Mouse (Mus musculus) heart, embryonic 15.5 days (tissue): ENCODE results near the gene Erich2. TPM values are rescaled to one million over a fixed set of nuclear protein-coding genes. Genes with fewer than 3 reads are reported as not detected.

Experiments
- ATAC-seq: fragments of 200-750 bp; cut with Nextera tagmentation; replicated peaks from 2 replicates; pipeline ENCODE4 v1.8.0; 2017; ENCODE audit warnings: low read depth, moderate TSS enrichment; ENCODE audit not compliant: insufficient number of reproducible peaks, insufficient read depth, low FRiP score
- H3K27ac ChIP-seq: fragments of 300-500 bp; sonication (generic); 2 replicates; pipeline ENCODE4 v1.5.1; 2015; ENCODE audit warnings: mild to moderate bottlenecking, inconsistent platforms
- H3K27me3 ChIP-seq: fragments of 300-500 bp; sonication (generic); 2 replicates; pipeline ENCODE4 v1.6.1; 2015; ENCODE audit warnings: inconsistent platforms
- H3K36me3 ChIP-seq: fragments of 300-500 bp; sonication (generic); 2 replicates; pipeline ENCODE4 v1.6.1; 2015; ENCODE audit warnings: mild to moderate bottlenecking, inconsistent platforms
- H3K4me1 ChIP-seq: fragments of 300-500 bp; sonication (generic); replicated peaks from 2 replicates; pipeline ENCODE4 v1.6.1; 2015; ENCODE audit warnings: inconsistent platforms
- H3K4me2 ChIP-seq: fragments of 300-500 bp; sonication (generic); 2 replicates; pipeline ENCODE4 v1.6.1; 2015; ENCODE audit warnings: inconsistent platforms, mild to moderate bottlenecking, moderate library complexity
- H3K4me3 ChIP-seq: fragments of 300-500 bp; sonication (generic); 2 replicates; pipeline ENCODE4 v1.5.1; 2015; ENCODE audit warnings: mild to moderate bottlenecking, inconsistent platforms
- H3K9ac ChIP-seq: fragments of 300-500 bp; sonication (generic); 2 replicates; pipeline ENCODE4 v1.6.1; 2015; ENCODE audit warnings: mild to moderate bottlenecking, inconsistent platforms
- H3K9me3 ChIP-seq: fragments of 300-500 bp; sonication (generic); replicated peaks from 2 replicates; pipeline ENCODE4 v1.6.1; 2016; ENCODE audit warnings: inconsistent platforms
- WGBS: fragments of 180-500 bp; shearing (Covaris S2); methylation state at CpG from one replicate; pipeline ENCODE4 v1.1.7; 2015; ENCODE audit warnings: mixed read lengths; 5-methylcytosine and 5-hydroxymethylcytosine counted together
- polyA plus RNA-seq: library from polyadenylated mRNA; unstranded; fragments of >200 nt; fragmentation: Nextera tagmentation; extraction: Ambion mirVana; gene quantifications from 2 replicates; pipeline ENCODE4 v1.2.1, GENCODE M21; 2015

The Erich2 gene
- polyA plus RNA-seq, 1 experiment from 2014 or later: 0.66 TPM

DNA sequence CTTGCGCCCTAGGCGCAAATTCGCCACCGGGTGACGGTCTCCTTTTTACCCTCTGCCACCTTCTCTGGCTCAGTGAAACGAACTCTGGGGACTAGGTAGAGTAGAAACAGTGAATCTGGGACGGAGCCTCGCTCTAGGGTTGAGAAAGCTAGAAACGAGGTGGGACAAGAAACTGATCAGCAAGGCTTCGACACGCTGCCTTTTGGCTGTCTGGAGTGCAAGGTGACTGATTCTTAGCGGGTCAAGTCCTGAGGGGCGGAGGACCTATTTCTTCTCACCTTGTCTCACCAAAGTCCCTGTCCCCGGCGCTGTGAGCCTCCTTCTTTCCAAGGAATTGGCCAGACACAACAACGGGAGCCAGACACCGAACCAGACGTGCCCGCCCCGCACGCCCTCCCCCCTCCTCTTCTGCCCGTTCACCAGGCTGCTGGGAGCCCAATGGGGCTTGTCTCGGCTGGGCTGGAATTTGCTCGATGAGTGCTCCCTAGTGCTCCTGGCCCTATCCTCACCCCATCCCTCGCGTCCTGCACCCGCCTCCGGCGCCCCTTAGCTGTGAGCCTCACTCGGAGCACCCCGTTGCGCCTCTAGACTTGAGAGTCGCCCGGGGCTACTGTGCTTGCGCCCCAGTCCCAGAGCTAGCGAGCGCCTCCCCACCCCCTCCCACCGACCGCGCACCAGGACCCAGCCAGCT is 54.5 kb downstream of the Erich2 start:
- peaks cover 95% of the 10 kb centered on the region for H3K27me3 ChIP-seq
- 1% methylated on average over 40 of the region's 40 CpGs for WGBS
- no peak overlapping the region for H3K27ac ChIP-seq
- H3K9ac ChIP-seq: no peak overlapping the region
- H3K9me3 ChIP-seq: no peaks in the 10 kb centered on the region
- H3K4me3 ChIP-seq: peak overlapping the region; percentile 34
- peaks cover 62% of the 10 kb centered on the region for H3K4me1 ChIP-seq
- no peak for ATAC-seq
- no peaks in the 10 kb centered on the region for H3K36me3 ChIP-seq
- peak overlapping the region; percentile 59 for H3K4me2 ChIP-seq

DNA sequence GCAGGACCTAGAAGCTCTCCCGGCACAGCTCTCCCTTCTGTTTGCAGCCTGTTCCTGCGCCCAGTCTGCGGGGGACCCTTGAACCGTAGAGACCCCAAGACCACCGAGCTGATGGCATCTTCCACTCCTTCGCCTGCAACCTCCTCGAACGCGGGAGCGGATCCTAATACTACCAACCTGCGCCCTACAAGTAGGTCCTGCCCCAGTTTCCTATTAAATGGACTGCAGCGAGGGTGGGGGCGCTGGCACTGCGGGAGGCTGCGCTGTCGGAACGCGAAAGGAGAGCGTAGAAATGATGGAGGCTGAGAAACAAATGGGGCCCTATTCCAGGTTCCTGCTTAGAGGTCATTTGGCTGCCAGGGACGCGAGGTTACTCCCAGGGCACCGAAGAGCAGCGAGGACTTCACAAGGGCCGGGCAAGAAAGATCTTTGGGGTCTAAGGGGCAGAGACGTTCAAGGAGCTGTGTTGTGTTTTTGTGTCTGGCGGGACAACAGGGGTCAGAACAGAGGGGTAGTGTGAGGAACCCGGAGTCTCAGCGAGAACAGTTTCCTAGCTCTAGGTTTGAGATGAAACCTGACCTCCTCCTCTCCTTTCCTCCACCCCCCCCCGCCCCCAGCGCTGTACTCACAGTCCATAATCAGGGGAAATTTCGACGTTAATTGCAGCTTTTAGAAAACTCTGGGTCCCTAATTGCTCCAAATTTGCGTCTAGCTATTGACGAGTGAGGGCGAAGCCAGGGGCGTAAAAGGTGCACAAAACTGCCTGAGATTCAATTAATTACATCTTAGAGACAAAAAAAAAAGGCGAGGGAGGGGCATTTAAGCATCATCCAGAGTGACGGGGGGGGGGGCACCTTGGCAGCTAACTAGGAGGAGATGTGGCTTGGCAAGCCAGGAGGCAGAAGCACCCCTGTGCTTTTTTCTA is 55.4 kb downstream of the Erich2 start:
- H3K4me3 ChIP-seq: peak overlapping the region; percentile 34
- H3K4me2 ChIP-seq: peak overlapping the region; percentile 59
- no peaks in the 10 kb centered on the region for H3K9me3 ChIP-seq
- H3K9ac ChIP-seq: no peak overlapping the region
- peaks cover 98% of the 10 kb centered on the region for H3K27me3 ChIP-seq
- H3K4me1 ChIP-seq: peaks cover 70% of the 10 kb centered on the region
- no peaks in the 10 kb centered on the region for H3K36me3 ChIP-seq
- no peak overlapping the region for H3K27ac ChIP-seq
- 3% methylated on average over 38 of the region's 38 CpGs for WGBS
- no peak for ATAC-seq

- no peak overlapping the region for H3K4me3 ChIP-seq
- no peak overlapping the region for H3K4me2 ChIP-seq
- H3K27me3 ChIP-seq: peaks cover 98% of the 10 kb centered on the region
- no peak for ATAC-seq
- no peak overlapping the region for H3K9ac ChIP-seq
- no peaks in the 10 kb centered on the region for H3K9me3 ChIP-seq
- no peak overlapping the region for H3K27ac ChIP-seq
- no peaks in the 10 kb centered on the region for H3K36me3 ChIP-seq
- peaks cover 65% of the 10 kb centered on the region for H3K4me1 ChIP-seq
- WGBS: 10% methylated on average over 15 of the region's 15 CpGs
Observed at GRCm38 (mm10) chr2:70564646-70565315, 56.2 kb downstream of the Erich2 start.

GRCm38 (mm10) chr2:70565651-70566602 is 57.3 kb downstream of the Erich2 start:
- H3K4me3 ChIP-seq: peak overlapping the region; percentile 53
- H3K27me3 ChIP-seq: peaks cover 96% of the 10 kb centered on the region
- ATAC-seq: no peak
- no peaks in the 10 kb centered on the region for H3K36me3 ChIP-seq
- whole genome bisulfite sequencing: 4% methylated on average over 30 of the region's 30 CpGs
- H3K4me2 ChIP-seq: peak overlapping the region; percentile 92
- H3K27ac ChIP-seq: no peak overlapping the region
- H3K9ac ChIP-seq: no peak overlapping the region
- H3K9me3 ChIP-seq: no peaks in the 10 kb centered on the region
- H3K4me1 ChIP-seq: peaks cover 65% of the 10 kb centered on the region

GRCm38 (mm10) chr2:70566603-70566981 is 58.0 kb downstream of the Erich2 start:
- Histone ChIP-seq H3K4me1 (peaks cover 63% of the 10 kb centered on the region), H3K27me3 (peaks cover 96% of the 10 kb centered on the region), H3K4me3 (peak overlapping the region; percentile 53), H3K9ac (no peak overlapping the region), H3K27ac (no peak overlapping the region), H3K4me2 (peak overlapping the region; percentile 92), H3K36me3 (no peaks in the 10 kb centered on the region), H3K9me3 (no peaks in the 10 kb centered on the region)
- ATAC-seq: 0 out of 2 replicates have a peak, but pooled peaks have one; percentile 19
- 2% methylated on average over 18 of the region's 18 CpGs for WGBS

- peak overlapping the region; percentile 53 for H3K4me3 ChIP-seq
- H3K9ac ChIP-seq: no peak overlapping the region
- ATAC-seq: no peak
- peaks cover 91% of the 10 kb centered on the region for H3K27me3 ChIP-seq
- H3K27ac ChIP-seq: no peak overlapping the region
- H3K4me2 ChIP-seq: peak overlapping the region; percentile 92
- no peaks in the 10 kb centered on the region for H3K36me3 ChIP-seq
- H3K4me1 ChIP-seq: peaks cover 61% of the 10 kb centered on the region
- 11% methylated on average over 23 of the region's 23 CpGs for WGBS
- H3K9me3 ChIP-seq: no peaks in the 10 kb centered on the region
Observed at GRCm38 (mm10) chr2:70567071-70567681, 58.6 kb downstream of the Erich2 start.

DNA sequence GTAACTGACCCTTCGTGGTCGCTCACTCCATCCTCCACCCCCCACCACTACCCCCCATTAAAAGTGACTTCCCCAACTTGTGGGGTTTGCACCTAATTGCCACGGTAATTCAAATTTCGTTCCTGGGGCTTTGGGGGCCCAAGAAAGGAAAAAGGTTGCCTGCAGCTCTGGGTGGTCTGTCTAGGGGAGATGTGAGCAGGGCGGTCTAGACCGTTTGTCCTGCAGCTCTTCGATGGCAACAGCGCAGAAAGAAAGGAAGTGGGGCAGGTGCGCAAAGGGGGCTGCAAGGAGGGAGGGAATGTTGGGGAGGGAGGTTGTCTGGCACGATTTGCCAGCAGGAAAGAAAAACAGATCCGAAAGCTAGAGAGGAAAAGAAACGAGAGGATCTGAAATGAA is 59.1 kb downstream of the Erich2 start:
- no peaks in the 10 kb centered on the region for H3K9me3 ChIP-seq
- peaks cover 56% of the 10 kb centered on the region for H3K4me1 ChIP-seq
- peak overlapping the region; percentile 53 for H3K4me3 ChIP-seq
- H3K36me3 ChIP-seq: no peaks in the 10 kb centered on the region
- no peak for ATAC-seq
- H3K9ac ChIP-seq: no peak overlapping the region
- H3K27me3 ChIP-seq: peaks cover 86% of the 10 kb centered on the region
- no peak overlapping the region for H3K27ac ChIP-seq
- H3K4me2 ChIP-seq: peak overlapping the region; percentile 92
- 6% methylated on average over 12 of the region's 12 CpGs for WGBS

DNA sequence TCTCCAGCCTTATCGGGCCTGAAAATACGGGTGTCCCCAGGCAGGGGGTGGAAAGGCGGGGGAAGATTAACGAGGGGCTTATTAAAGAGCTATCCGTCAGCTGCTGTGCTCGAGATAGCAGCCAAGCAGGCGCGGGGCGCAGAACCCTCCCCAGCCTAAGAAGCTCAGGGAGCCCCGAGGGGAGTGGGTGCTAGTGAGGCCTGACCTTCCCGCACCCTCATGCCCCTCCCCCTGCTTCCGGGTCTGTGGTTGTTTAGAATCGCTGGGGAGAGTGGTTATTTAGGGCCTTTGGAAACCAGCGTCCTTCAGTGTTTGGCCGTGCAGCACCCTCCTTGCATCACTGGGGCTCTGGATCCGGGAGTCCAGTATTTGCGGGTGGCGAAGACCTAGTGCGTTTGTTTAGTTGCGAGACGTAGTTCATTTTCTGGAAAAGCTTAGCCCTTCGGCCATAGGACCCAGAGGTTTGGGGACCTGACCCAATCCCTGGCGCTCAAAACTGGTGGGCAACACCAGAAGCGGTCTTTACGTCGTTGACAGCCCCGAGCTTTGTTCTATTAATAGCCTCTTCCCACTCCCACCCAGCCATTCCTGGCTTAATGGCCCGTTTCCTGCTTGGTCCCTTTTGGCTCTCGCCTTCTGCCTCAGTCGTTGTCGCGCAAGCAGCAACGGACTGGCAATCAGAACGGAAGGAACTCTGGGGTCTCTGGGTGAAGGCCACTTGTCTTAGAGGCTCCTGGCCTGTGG is 59.8 kb downstream of the Erich2 start:
- no peak overlapping the region for H3K27ac ChIP-seq
- peak overlapping the region; percentile 53 for H3K4me3 ChIP-seq
- under 1% methylated on average over 34 of the region's 34 CpGs for WGBS
- H3K27me3 ChIP-seq: peaks cover 80% of the 10 kb centered on the region
- H3K36me3 ChIP-seq: no peaks in the 10 kb centered on the region
- H3K4me2 ChIP-seq: peak overlapping the region; percentile 92
- H3K9me3 ChIP-seq: no peaks in the 10 kb centered on the region
- peak overlapping the region; percentile 47 for H3K9ac ChIP-seq
- peaks cover 49% of the 10 kb centered on the region for H3K4me1 ChIP-seq
- no peak for ATAC-seq

- peaks cover 51% of the 10 kb centered on the region for H3K27me3 ChIP-seq
- ATAC-seq: no peak
- H3K4me3 ChIP-seq: no peak overlapping the region
- no peak overlapping the region for H3K27ac ChIP-seq
- H3K36me3 ChIP-seq: no peaks in the 10 kb centered on the region
- no peak overlapping the region for H3K4me2 ChIP-seq
- H3K9ac ChIP-seq: no peak overlapping the region
- WGBS: 39% methylated on average over 4 of the region's 4 CpGs
- no peaks in the 10 kb centered on the region for H3K9me3 ChIP-seq
- H3K4me1 ChIP-seq: peaks cover 26% of the 10 kb centered on the region
Observed at GRCm38 (mm10) chr2:70571698-70572097, 63.1 kb downstream of the Erich2 start.

DNA sequence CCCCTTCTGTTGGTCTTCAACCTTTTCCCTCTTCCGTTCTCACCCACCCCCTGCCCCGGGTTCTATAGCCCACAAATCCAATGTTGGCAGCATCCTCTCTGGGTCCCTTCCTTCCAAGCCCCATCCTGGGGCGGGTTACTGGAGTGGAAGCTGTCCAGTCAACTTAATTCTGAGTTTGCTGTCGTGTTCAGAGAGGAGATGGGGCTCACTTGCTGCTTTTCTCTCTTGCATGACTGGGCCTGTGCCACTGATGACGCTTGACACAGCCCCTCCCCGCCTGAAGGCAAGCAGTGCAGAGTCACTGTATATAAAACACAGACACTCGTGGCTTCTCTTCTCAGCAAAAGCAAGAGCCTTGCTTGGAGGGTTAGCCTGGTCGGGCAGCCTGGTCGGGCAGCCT is 63.6 kb downstream of the Erich2 start:
- H3K4me1 ChIP-seq: peaks cover 20% of the 10 kb centered on the region
- H3K4me3 ChIP-seq: no peak overlapping the region
- no peak overlapping the region for H3K27ac ChIP-seq
- H3K4me2 ChIP-seq: no peak overlapping the region
- WGBS: 55% methylated on average over 9 of the region's 9 CpGs
- H3K36me3 ChIP-seq: no peaks in the 10 kb centered on the region
- no peak overlapping the region for H3K9ac ChIP-seq
- no peaks in the 10 kb centered on the region for H3K9me3 ChIP-seq
- ATAC-seq: no peak
- peaks cover 46% of the 10 kb centered on the region for H3K27me3 ChIP-seq
